Mouse (Mus musculus): ENCODE data around the gene Xrcc6. TPM values are rescaled to one million over a fixed set of nuclear protein-coding genes. Genes with fewer than 3 reads are reported as not detected.
"Not testable (repeated sequence)": the region's sequence is repeated elsewhere in the genome, so short reads cannot be mapped to it uniquely, and the experiment has no call there.

Xrcc6 gene
- polyA plus RNA-seq, 1 experiment = 13.3 TPM

DNA sequence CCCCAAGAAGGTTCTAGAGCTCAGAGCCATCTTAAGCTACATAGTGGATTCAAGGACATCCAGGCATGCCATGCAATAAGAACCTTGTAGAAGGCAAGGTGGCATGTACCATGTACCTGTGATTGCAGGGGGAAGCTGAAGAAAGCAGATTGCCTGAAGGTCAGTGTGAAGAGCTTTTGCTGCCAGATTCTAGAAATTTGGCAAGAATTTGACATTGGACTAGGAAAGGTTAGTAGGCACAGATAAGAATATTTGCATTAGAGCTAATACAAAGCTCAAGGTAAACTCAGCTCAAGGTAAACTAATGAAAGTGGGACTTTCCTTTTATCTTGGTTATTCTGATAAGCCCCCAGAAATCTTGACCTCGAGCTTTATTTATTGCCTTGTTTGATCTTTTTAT, 23.4 kb upstream of the Xrcc6 start:
- TF ChIP-seq CTCF (IDR thresholded peaks at IDR 0.05; ENCODE audit: insufficient read depth, low read length) = no peak
- TF ChIP-seq POLR2A (IDR thresholded peaks at IDR 0.05; ENCODE audit: borderline replicate concordance, extremely low read depth, low read depth, low read length) = no peak
- DNase-seq = no peak
- WGBS = 33% methylated on average over 1 of the region's 1 CpGs
- Histone ChIP-seq H3K4me1 (ENCODE audit: control insufficient read depth, insufficient read depth, low read length) (no peaks in the 10 kb centered on the region), H3K4me3 (replicated peaks; ENCODE audit: extremely low read depth, low read depth, low read length) (no peak overlapping the region)

- Histone ChIP-seq H3K4me1 (ENCODE audit: control insufficient read depth, insufficient read depth, low read length) (no peaks in the 10 kb centered on the region), H3K4me3 (replicated peaks; ENCODE audit: extremely low read depth, low read depth, low read length) (no peak overlapping the region)
- no peak for TF ChIP-seq CTCF (IDR thresholded peaks at IDR 0.05; ENCODE audit: insufficient read depth, low read length)
- TF ChIP-seq POLR2A (IDR thresholded peaks at IDR 0.05; ENCODE audit: borderline replicate concordance, extremely low read depth, low read depth, low read length) = no peak
- 63% methylated on average over 4 of the region's 4 CpGs for WGBS
- no peak for DNase-seq
Observed at GRCm38 (mm10) chr15:81964980-81965545, 22.6 kb upstream of the Xrcc6 start.

GRCm38 (mm10) chr15:81966062-81966829, 21.4 kb upstream of the Xrcc6 start:
- TF ChIP-seq POLR2A (IDR thresholded peaks at IDR 0.05; ENCODE audit: borderline replicate concordance, extremely low read depth, low read depth, low read length) (no peak), CTCF (IDR thresholded peaks at IDR 0.05; ENCODE audit: insufficient read depth, low read length) (no peak)
- no peak for DNase-seq
- Histone ChIP-seq H3K4me3 (replicated peaks; ENCODE audit: extremely low read depth, low read depth, low read length) (no peak overlapping the region), H3K4me1 (ENCODE audit: control insufficient read depth, insufficient read depth, low read length) (no peaks in the 10 kb centered on the region)
- 56% methylated on average over 13 of the region's 14 CpGs for WGBS

- no peak for DNase-seq
- Histone ChIP-seq H3K4me3 (replicated peaks; ENCODE audit: extremely low read depth, low read depth, low read length) (no peak overlapping the region), H3K4me1 (ENCODE audit: control insufficient read depth, insufficient read depth, low read length) (no peaks in the 10 kb centered on the region)
- WGBS = 84% methylated on average over 5 of the region's 5 CpGs
- no peak for TF ChIP-seq CTCF (IDR thresholded peaks at IDR 0.05; ENCODE audit: insufficient read depth, low read length)
- no peak for TF ChIP-seq POLR2A (IDR thresholded peaks at IDR 0.05; ENCODE audit: borderline replicate concordance, extremely low read depth, low read depth, low read length)
Observed at GRCm38 (mm10) chr15:81967821-81968220, 19.8 kb upstream of the Xrcc6 start.

DNA sequence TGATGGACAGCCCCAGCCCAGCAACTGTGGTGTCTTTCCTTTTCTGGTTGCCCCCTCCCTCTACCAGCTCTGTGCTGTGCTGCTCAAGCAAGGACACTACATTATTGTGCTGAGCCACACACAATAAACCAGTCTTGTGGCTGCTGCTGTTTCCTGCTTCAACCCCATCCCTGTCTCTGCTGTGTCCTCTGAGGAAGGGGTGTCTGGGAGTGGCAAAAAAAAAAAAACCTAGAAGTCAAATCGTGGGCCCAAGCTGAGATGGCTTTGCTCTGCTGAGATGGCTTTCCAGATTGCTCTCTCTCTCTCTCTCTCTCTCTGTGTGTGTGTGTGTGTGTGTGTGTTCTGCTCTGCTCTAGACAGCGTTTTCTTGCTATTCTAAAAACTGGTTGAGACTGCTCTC, 19.2 kb upstream of the Xrcc6 start:
- 43% methylated on average over 2 of the region's 2 CpGs for WGBS
- no peak for TF ChIP-seq POLR2A (IDR thresholded peaks at IDR 0.05; ENCODE audit: borderline replicate concordance, extremely low read depth, low read depth, low read length)
- no peak for TF ChIP-seq CTCF (IDR thresholded peaks at IDR 0.05; ENCODE audit: insufficient read depth, low read length)

DNA sequence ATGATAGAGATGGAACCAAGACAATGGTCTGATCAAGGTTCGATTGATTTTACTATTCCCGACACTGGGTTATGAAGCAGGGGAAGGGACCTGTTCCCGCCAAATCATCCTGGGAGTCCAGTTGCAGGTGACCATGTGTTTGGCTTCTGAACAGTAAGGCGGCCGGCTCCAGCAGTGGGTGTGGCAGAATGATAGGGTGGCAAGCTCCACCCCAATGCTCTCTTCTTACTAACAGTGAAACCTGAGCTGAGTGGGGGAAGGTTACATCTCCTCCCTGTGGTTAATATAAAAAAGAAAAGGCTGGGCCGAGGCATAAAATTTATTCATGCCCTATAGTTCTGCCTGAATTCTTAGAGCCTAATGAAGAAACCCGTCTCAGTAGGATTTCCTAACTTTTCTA, 18.5 kb upstream of the Xrcc6 start:
- DNase-seq = no peak
- no peaks in the 10 kb centered on the region for H3K4me1 ChIP-seq (ENCODE audit: control insufficient read depth, insufficient read depth, low read length)
- no peak for TF ChIP-seq CTCF (IDR thresholded peaks at IDR 0.05; ENCODE audit: insufficient read depth, low read length)
- no peak for TF ChIP-seq POLR2A (IDR thresholded peaks at IDR 0.05; ENCODE audit: borderline replicate concordance, extremely low read depth, low read depth, low read length)
- no peak overlapping the region for H3K4me3 ChIP-seq (replicated peaks; ENCODE audit: extremely low read depth, low read depth, low read length)
- 58% methylated on average over 7 of the region's 7 CpGs for WGBS

More for the DNA sequence above, 19.2 kb upstream of the Xrcc6 start:
- Histone ChIP-seq H3K4me1 (ENCODE audit: control insufficient read depth, insufficient read depth, low read length) (no peaks in the 10 kb centered on the region), H3K4me3 (replicated peaks; ENCODE audit: extremely low read depth, low read depth, low read length) (no peak overlapping the region)
- no peak for DNase-seq

- 63% methylated on average over 6 of the region's 6 CpGs for WGBS
- not testable (repeated sequence) for DNase-seq; H3K4me3 ChIP-seq (replicated peaks; ENCODE audit: extremely low read depth, low read depth, low read length); H3K4me1 ChIP-seq (ENCODE audit: control insufficient read depth, insufficient read depth, low read length)
Observed at GRCm38 (mm10) chr15:81969635-81970034, 18.0 kb upstream of the Xrcc6 start.

- DNase-seq; H3K4me1 ChIP-seq (ENCODE audit: control insufficient read depth, insufficient read depth, low read length); H3K4me3 ChIP-seq (replicated peaks; ENCODE audit: extremely low read depth, low read depth, low read length): not testable (repeated sequence)
- 95% methylated on average over 4 of the region's 4 CpGs for WGBS
Observed at GRCm38 (mm10) chr15:81970498-81970897, 17.1 kb upstream of the Xrcc6 start.

GRCm38 (mm10) chr15:81975156-81975555, 12.5 kb upstream of the Xrcc6 start:
- 89% methylated on average over 8 of the region's 8 CpGs for WGBS
- not testable (repeated sequence) for H3K4me1 ChIP-seq (ENCODE audit: control insufficient read depth, insufficient read depth, low read length); H3K4me3 ChIP-seq (replicated peaks; ENCODE audit: extremely low read depth, low read depth, low read length); DNase-seq

DNA sequence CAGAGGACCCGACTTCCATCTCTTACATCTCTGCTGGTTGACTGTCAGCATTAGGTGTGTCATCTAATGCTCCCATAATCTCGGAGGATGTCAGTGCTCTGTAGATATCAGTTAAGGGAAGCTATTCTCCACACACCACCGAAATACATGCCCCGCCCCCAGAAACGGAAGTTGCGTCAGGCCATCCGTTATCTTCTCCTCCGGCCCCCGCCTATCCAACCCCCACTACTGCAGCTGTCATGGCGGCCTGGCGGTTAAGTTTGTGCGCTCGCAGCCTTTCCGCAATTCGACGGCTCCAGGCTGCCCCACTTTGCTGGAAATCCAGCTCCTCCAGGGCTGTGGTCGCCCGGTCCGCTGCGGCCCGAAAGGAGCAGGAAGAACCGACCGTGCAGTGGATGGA, 7.3 kb upstream of the Xrcc6 start, which contains the start of gene 1700029P11Rik:
TSS of gene 1700029P11Rik (plus strand) at position 220 of the 400 bp plus-strand sequence.
- TF ChIP-seq POLR2A (IDR thresholded peaks at IDR 0.05; ENCODE audit: borderline replicate concordance, extremely low read depth, low read depth, low read length) = no peak
- TF ChIP-seq CTCF (IDR thresholded peaks at IDR 0.05; ENCODE audit: insufficient read depth, low read length) = no peak
- Histone ChIP-seq H3K4me1 (ENCODE audit: control insufficient read depth, insufficient read depth, low read length) (no peaks in the 10 kb centered on the region), H3K4me3 (replicated peaks; ENCODE audit: extremely low read depth, low read depth, low read length) (no peak within 1 kb of the TSS)
- DNase-seq = no peak
- 94% methylated on average over 23 of the region's 23 CpGs for WGBS
